Mouse (Mus musculus): ENCODE data around the gene Fam47e. TPM values are rescaled to one million over a fixed set of nuclear protein-coding genes. Genes with fewer than 3 reads are reported as not detected.

Gene Fam47e
- polyA plus RNA-seq, 1 experiment from 2014 or later = not detected

DNA sequence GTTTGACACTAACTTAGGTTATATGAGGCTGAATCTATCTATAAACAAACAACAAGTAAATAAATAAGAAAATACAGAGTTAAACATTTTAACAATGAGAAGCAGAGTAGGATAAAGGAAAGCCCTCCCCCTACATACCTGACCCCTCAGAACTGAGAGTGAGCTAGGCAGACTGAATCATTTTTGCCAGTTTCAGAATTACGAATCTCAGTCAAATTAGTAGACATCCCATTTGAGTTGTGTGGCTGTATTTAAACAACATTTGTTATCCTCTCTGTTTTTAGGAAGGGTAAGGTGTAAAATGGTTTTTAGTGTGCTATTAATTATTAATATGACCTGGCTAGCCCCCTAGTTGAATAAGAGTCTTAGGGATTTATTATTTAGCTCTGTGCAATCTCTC, 2.6 kb downstream of the Fam47e start:
- no peak for DNase-seq (ENCODE audit: low spot score)
- Histone ChIP-seq H3K9me3 (no peaks in the 10 kb centered on the region), H3K4me1 (no peaks in the 10 kb centered on the region), H3K4me3 (no peak overlapping the region), H3K36me3 (no peaks in the 10 kb centered on the region), H3K27ac (no peak overlapping the region), H3K27me3 (ENCODE audit: insufficient read depth, poor library complexity, severe bottlenecking) (no peaks in the 10 kb centered on the region)
- 93% methylated on average over 1 of the region's 1 CpGs for WGBS

DNA sequence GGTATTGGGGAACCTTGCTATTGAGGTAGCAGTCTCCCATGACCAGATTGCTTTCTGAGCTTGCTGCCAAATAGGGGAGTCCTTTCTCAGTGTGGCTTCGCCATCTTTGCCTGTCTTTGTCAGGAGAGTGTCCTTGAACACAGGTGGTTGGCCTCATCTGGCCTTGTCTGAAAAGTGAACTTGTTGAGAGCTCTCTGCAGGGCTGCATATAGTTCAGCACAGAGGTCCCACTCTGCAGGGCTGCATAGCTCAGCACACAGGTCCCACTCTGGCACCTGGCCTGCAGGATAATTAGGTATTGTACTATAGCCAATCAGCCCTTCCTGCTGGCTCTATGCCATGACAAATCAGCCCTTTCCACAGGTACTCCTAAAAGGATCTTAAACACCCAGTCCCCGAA, 5.3 kb downstream of the Fam47e start:
- Histone ChIP-seq H3K4me1 (no peaks in the 10 kb centered on the region), H3K4me3 (no peak overlapping the region), H3K27me3 (ENCODE audit: insufficient read depth, poor library complexity, severe bottlenecking) (no peaks in the 10 kb centered on the region), H3K36me3 (no peaks in the 10 kb centered on the region), H3K9me3 (no peaks in the 10 kb centered on the region), H3K27ac (no peak overlapping the region)
- DNase-seq (ENCODE audit: low spot score) = no peak
- WGBS = 81% methylated on average over 2 of the region's 2 CpGs

DNA sequence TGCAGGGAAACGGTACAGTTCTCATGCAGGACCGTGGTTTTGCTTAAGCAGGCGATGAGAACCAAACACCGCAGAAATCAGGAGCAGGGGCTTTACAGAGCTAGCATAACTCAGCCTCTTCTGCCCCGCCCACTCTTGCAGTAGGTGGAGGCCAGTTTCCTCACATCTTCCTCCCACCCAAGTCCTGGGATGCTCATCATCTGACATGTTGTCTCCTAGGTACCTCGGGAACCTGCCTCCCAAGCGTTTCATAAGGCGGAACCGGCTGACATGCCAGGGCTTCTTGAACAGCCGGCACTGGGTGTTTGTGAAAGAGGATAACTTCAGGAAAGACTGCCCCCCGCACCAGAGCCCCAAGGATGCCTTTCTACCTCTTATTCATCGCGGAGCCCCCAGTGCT, 7.1 kb downstream of the Fam47e start:
- H3K4me3 ChIP-seq = no peak overlapping the region
- WGBS = 74% methylated on average over 13 of the region's 13 CpGs

DNA sequence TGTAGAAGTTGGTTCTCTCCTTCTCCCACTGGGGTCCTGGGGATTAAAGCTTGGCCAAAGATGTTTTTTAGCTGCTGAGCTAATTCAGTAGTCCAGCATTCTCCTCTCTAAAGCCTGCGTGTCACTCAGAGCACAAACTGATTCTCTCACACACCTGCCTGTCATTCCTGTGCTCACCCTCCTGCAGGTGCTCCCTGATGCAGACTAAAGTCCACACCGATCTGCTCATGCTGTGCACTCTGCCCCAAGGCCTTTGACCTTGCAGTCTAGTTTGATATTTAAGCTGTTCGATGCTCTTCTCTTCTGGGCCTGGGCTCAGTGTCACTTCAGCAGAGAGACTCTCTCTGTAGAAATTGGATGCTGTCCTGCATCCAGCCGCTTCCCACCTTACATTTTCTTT, 16.4 kb downstream of the Fam47e start:
- 87% methylated on average over 4 of the region's 4 CpGs for WGBS
- no peak overlapping the region for H3K27ac ChIP-seq
- H3K27me3 ChIP-seq (ENCODE audit: insufficient read depth, poor library complexity, severe bottlenecking) = no peaks in the 10 kb centered on the region
- no peaks in the 10 kb centered on the region for H3K4me1 ChIP-seq
- DNase-seq (ENCODE audit: low spot score) = no peak
- no peak overlapping the region for H3K4me3 ChIP-seq
- H3K9me3 ChIP-seq = no peaks in the 10 kb centered on the region
- H3K36me3 ChIP-seq = no peaks in the 10 kb centered on the region

More for the DNA sequence above, 7.1 kb downstream of the Fam47e start:
- no peaks in the 10 kb centered on the region for H3K27me3 ChIP-seq (ENCODE audit: insufficient read depth, poor library complexity, severe bottlenecking)
- no peaks in the 10 kb centered on the region for H3K36me3 ChIP-seq
- no peaks in the 10 kb centered on the region for H3K9me3 ChIP-seq
- H3K27ac ChIP-seq = no peak overlapping the region
- H3K4me1 ChIP-seq = no peaks in the 10 kb centered on the region
- no peak for DNase-seq (ENCODE audit: low spot score)

DNA sequence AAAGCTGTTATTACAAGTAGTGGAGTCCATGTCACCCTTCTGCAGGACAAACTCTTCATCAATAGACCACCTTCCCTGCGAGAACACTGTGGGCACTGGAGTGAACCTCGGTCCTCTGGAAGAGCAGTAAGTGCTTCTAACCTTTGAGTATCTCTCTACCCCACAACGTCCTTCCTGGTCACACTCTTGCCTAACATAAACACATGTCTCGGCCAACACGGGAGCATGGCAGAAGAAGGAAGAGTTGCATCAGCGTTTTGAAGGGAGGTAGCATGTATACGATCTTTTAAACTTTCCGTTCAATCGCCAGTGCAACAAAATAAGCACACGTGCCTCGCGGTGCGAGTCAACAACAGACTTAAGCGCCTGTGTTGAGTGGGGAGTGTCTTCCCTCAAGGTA, 24.7 kb downstream of the Fam47e start:
- H3K36me3 ChIP-seq = no peaks in the 10 kb centered on the region
- H3K9me3 ChIP-seq = no peaks in the 10 kb centered on the region
- DNase-seq (ENCODE audit: low spot score) = no peak
- H3K27me3 ChIP-seq (ENCODE audit: insufficient read depth, poor library complexity, severe bottlenecking) = no peaks in the 10 kb centered on the region
- no peak overlapping the region for H3K4me3 ChIP-seq
- no peaks in the 10 kb centered on the region for H3K4me1 ChIP-seq
- 83% methylated on average over 14 of the region's 14 CpGs for WGBS
- no peak overlapping the region for H3K27ac ChIP-seq

DNA sequence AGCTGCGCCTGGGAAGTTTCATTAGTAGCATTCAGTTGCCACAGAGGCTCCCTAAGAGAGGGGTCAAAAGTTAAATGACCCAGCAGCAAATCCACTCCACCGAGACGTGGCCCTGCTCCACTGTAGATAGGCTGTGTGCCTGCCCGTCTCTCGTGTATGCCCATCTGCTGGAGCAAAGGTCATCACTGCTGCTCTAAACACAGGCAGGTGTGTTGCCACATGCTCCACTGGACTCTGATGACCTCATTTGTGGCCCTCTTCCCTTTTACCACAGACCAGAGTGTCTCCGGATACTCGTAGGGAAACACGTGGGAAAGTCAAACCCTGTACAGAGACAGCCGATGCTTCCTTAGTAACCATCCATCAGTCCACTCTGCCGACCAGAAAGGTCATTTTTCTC, 31.1 kb downstream of the Fam47e start:
- Histone ChIP-seq H3K27me3 (ENCODE audit: insufficient read depth, poor library complexity, severe bottlenecking) (no peaks in the 10 kb centered on the region), H3K36me3 (no peaks in the 10 kb centered on the region), H3K27ac (no peak overlapping the region), H3K4me3 (no peak overlapping the region), H3K4me1 (peaks cover 3% of the 10 kb centered on the region; the same call in 1 of the 2 replicates), H3K9me3 (no peaks in the 10 kb centered on the region)
- WGBS = 61% methylated on average over 10 of the region's 10 CpGs
- no peak for DNase-seq (ENCODE audit: low spot score)

DNA sequence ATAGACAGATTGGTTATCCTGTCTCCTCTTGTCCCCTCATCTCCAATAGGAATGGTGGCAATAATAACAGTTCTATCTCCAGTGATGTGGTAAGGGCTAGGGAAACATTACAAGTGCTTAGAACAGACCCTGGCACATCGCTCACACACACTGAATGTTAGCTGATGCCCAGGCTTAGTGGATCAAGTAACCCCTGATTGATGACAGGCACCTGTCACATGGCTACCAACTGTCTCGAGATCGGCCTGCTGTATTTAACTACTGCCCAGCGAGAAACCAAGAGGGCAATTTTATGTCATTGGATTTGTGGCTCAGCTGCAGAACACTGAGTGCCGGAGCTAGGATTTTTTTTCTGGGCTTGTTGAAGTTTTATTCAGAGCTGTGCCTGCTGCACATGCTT, 40.2 kb downstream of the Fam47e start:
- no peak for DNase-seq (ENCODE audit: low spot score)
- H3K27ac ChIP-seq = no peak overlapping the region
- no peaks in the 10 kb centered on the region for H3K36me3 ChIP-seq
- H3K9me3 ChIP-seq = no peaks in the 10 kb centered on the region
- WGBS = 70% methylated on average over 5 of the region's 5 CpGs
- H3K4me1 ChIP-seq = no peaks in the 10 kb centered on the region
- H3K4me3 ChIP-seq = no peak overlapping the region
- no peaks in the 10 kb centered on the region for H3K27me3 ChIP-seq (ENCODE audit: insufficient read depth, poor library complexity, severe bottlenecking)

DNA sequence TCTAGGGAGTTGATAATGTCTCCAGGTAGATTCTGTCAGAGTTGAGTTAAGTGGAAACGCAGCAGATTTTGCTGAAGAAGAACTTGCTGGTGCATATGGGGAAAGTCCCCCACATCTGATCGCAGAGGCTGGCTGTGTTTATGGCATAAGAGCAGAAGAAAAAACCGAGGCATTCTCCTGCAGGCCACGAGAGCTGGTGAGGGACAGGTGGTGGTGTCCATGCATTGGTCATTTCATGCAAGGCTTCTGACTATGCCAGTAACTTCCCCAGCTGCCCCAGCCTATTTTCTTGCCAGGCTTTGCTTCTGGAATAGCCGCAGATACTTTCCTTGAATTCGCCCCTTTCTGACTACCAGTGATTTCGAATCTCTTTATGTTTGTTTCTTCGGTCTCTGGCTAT, 42.0 kb downstream of the Fam47e start:
- H3K36me3 ChIP-seq = no peaks in the 10 kb centered on the region
- H3K4me3 ChIP-seq = no peak overlapping the region
- H3K27ac ChIP-seq = no peak overlapping the region
- 88% methylated on average over 8 of the region's 8 CpGs for WGBS
- H3K4me1 ChIP-seq = no peaks in the 10 kb centered on the region
- H3K9me3 ChIP-seq = no peaks in the 10 kb centered on the region
- DNase-seq (ENCODE audit: low spot score) = no peak
- peaks cover 7% of the 10 kb centered on the region; the same call in 1 of the 2 replicates for H3K27me3 ChIP-seq (ENCODE audit: insufficient read depth, poor library complexity, severe bottlenecking)

DNA sequence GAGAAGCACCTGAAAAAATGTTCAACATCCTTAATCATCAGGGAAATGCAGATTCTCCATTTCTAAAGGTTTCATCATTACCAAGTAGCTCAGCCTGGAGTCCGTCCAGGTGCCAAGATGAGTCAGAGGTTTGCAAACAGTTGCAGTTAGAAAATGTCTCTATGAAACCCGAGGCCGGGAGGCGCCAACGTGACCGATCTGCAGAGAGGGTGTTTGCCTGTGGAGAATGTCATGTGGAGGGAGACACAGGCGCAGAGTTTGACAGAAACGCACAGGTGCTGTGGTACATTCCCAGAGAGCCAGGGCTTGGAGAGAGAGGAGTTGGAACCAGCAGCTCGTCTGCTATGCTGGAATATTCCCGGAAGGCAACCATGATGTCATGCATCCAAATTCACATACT, 44.2 kb downstream of the Fam47e start:
- no peak for DNase-seq (ENCODE audit: low spot score)
- H3K27me3 ChIP-seq (ENCODE audit: insufficient read depth, poor library complexity, severe bottlenecking) = peaks cover 9% of the 10 kb centered on the region; the same call in 1 of the 2 replicates
- H3K4me3 ChIP-seq = no peak overlapping the region
- H3K9me3 ChIP-seq = no peaks in the 10 kb centered on the region
- 80% methylated on average over 10 of the region's 10 CpGs for WGBS
- H3K4me1 ChIP-seq = peaks cover 7% of the 10 kb centered on the region; the same call in 1 of the 2 replicates
- no peaks in the 10 kb centered on the region for H3K36me3 ChIP-seq
- H3K27ac ChIP-seq = no peak overlapping the region

DNA sequence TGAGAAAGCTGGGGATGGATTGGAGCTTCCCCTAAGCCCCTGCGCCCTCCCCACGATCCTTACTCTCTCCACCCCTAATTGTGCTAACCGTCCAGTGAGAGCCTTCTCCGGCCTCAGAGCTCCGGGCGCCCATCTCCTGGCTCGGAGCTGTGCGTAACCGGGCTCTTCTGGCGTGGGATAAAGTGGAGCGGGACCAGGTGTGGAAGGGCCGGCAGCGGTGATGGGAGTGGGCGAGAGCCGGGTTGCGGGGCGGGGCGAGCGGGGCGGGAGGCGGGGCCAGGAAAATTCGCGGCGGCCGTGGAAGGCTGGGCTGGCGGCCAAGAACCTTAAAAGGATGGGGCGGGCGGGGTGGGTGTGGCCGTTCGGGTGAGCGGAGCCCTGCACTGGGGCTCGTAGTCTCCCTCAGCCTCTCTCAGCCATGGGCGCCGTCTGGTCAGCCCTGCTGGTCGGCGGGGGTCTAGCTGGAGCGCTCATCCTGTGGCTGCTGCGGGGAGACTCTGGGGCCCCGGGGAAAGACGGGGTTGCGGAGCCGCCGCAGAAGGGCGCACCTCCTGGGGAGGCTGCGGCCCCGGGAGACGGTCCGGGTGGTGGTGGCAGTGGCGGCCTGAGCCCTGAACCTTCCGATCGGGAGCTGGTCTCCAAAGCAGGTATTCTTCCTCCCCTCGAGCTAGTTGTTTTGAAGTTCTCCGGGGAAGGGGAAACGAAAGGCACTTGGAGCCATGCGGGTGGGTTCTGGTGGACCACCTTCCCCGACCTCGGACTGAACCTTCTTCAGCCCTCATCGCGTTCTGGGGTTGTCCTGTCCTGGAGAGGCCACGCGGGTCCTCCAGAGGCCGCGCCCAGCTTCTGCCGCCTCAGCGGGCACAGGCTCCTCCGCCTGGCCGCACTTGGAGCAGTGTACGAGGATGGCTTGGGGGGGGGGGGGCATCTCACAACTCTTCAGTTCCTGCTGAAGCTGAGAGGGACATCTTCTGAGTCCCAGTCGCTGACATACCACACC, 48.1 kb downstream of the Fam47e start, which contains the start of gene Stbd1:
Gene Stbd1 (plus strand): TSS at position 351 of the 1,000 bp plus-strand sequence.
- H3K27ac ChIP-seq = peak within 1 kb of the TSS; percentile 94
- DNase-seq (ENCODE audit: low spot score) = peak; percentile 92
- WGBS = under 1% methylated on average over 69 of the region's 69 CpGs
- no peaks in the 10 kb centered on the region for H3K9me3 ChIP-seq
- peaks cover 16% of the 10 kb centered on the region for H3K36me3 ChIP-seq
- H3K4me3 ChIP-seq = peak within 1 kb of the TSS; percentile 76
- peaks cover 9% of the 10 kb centered on the region; the same call in 1 of the 2 replicates for H3K27me3 ChIP-seq (ENCODE audit: insufficient read depth, poor library complexity, severe bottlenecking)
- H3K4me1 ChIP-seq = peaks cover 19% of the 10 kb centered on the region; the same call in 1 of the 2 replicates

DNA sequence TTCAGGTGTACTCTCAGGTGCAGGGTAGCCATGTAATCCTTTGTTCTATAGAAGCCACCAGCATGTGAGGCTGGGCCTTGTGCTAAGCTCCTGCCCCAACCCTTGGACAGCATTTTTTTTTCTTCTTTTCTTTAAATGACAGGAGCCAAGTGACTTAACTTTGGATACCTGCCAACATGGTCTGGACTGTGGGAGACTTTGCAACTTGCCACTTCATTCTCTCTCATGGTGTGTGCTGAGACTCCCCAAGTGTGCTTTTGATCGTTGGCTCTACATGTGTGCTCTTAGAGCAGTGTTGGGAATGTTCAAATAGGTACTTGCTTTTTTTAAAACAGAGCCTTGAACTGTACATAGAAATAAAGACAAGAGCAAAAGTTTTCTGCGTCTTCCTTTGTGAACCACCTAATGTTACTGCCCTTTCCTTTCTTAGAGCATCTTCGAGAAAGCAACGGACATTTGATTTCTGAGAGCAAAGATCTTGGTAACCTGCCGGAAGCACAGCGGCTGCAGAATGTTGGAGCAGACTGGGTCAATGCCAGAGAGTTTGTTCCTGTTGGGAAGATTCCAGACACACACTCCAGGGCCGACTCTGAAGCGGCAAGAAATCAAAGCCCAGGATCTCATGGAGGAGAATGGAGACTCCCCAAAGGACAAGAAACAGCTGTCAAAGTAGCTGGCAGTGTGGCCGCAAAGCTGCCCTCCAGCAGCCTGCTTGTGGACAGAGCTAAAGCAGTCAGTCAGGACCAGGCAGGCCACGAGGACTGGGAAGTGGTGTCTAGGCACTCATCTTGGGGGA, 49.8 kb downstream of the Fam47e start:
- Histone ChIP-seq H3K9me3 (no peaks in the 10 kb centered on the region), H3K36me3 (peaks cover 16% of the 10 kb centered on the region), H3K27me3 (ENCODE audit: insufficient read depth, poor library complexity, severe bottlenecking) (peaks cover 9% of the 10 kb centered on the region; the same call in 1 of the 2 replicates), H3K4me3 (peak overlapping the region; percentile 76), H3K4me1 (peaks cover 19% of the 10 kb centered on the region; the same call in 1 of the 2 replicates), H3K27ac (no peak overlapping the region; the same call in 1 of the 2 replicates)
- DNase-seq (ENCODE audit: low spot score) = no peak
- WGBS = 72% methylated on average over 10 of the region's 10 CpGs

DNA sequence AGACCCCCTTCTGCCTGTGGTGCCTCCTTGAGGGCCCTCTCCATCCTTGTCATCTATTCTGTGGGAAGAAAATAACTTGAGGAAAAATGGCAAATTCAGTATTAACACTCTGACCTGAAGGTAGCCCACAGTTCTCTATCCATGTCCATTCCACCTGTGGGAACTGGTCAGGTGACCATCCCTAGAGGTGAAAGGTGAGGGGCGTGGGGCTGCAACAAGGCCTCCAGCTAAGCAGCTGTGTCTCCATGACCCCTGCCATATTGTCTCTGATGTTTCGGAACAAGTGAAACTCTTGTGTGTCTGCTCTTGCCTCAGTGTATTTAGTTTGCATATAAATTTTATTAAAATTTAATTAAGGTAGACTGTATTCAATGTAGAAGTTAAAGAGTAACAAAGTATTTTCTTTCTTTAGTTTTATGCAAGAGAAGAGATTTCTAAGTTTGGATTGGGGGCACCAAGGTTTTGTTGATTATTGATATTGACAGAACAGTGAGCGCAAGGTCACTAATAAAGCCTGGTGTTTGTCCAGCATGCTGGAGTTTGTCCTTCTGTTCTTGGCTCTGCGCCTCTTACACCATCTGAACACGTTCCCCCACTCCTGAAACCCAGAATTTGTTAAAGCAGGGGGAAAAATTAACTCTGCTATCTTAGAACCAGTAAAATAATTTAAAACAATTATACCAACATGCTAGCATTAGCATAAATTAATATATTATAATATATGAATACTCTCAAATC, 52.8 kb downstream of the Fam47e start:
- WGBS = 84% methylated on average over 5 of the region's 5 CpGs
- H3K36me3 ChIP-seq = peaks cover 16% of the 10 kb centered on the region
- H3K4me1 ChIP-seq = peaks cover 19% of the 10 kb centered on the region; the same call in 1 of the 2 replicates
- no peaks in the 10 kb centered on the region for H3K9me3 ChIP-seq
- no peaks in the 10 kb centered on the region for H3K27me3 ChIP-seq (ENCODE audit: insufficient read depth, poor library complexity, severe bottlenecking)
- DNase-seq (ENCODE audit: low spot score) = no peak
- H3K27ac ChIP-seq = no peak overlapping the region
- no peak overlapping the region for H3K4me3 ChIP-seq

All from heart, embryonic 10.5 days (tissue).